Mouse (Mus musculus) c-Kit-negative CD71-positive TER-119-positive erythroid progenitor cells, embryonic 14.5 days (primary cell): ENCODE data around the gene Ilkap.

Source experiments
- DNase-seq: peaks from one replicate; pipeline ENCODE4 v3.0.0-alpha.2; 2013; ENCODE audit warnings: low read depth, low spot score

The Ilkap gene

DNA sequence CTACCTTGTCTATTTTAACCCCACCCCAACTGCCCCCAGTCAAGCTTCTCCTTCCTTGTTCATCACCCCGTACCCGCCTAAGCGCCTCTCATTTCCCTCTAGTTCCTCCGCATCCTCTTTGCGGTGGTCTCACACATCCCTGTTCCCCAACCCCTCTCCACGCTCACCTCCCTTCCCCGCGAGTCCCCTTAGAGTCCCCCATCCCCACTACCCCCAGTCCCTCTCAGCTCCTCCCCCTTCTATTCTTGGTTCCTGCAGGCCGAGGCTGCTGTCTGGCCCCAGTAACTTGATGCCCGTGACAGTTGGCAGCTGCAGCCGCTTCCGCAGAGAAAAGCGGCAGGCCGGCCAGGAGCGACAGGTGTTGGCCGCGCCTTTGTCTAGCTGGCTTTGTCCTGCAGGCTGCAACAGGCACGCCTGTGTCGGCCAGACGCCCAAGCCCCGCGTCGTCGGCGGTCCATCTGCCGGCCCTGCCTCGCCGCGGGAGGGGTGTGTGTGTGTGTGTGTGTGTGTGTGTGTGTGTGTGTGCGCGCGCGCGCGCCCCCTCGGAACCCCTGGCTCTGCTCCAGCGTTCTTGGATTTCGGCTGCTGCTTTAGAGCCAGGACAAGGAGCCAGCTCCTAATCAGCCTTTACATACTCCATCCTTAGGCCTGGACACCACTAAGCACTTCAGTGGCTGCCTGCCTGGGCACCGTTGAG lies 15.4 kb upstream of the Ilkap start, which contains the start of gene Hes6:
Hes6 (minus strand) TSS at position 141 of the 697 bp plus-strand sequence.
- no peak for DNase-seq

GRCm38 (mm10) chr1:91413536-91413897 lies 14.9 kb upstream of the Ilkap start:
- DNase-seq, result no peak

DNA sequence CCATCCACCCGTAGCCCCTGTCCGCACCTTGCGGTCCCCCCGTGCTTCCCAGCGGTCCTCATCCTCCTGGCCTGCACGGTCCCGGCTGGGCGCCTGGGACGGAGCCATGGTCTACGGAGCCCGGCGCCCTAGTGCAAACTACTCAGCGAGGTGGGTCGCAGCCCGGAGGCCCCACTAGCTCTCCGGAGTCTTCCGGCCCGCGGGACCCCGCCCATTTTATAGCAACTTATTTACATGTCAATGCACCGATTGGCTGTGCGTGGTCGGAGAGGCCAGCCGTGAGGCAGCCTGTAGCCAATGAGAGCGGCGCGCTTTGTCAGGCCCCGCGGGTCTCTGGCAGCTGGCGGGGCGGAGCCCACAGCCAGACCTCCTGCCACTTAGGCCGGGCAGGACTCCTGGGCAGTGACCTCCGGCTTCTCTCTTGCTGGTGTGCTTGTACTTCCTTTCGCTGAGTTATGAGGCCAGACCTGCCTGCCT lies 14.5 kb upstream of the Ilkap start:
- DNase-seq, result peak; percentile 40

DNA sequence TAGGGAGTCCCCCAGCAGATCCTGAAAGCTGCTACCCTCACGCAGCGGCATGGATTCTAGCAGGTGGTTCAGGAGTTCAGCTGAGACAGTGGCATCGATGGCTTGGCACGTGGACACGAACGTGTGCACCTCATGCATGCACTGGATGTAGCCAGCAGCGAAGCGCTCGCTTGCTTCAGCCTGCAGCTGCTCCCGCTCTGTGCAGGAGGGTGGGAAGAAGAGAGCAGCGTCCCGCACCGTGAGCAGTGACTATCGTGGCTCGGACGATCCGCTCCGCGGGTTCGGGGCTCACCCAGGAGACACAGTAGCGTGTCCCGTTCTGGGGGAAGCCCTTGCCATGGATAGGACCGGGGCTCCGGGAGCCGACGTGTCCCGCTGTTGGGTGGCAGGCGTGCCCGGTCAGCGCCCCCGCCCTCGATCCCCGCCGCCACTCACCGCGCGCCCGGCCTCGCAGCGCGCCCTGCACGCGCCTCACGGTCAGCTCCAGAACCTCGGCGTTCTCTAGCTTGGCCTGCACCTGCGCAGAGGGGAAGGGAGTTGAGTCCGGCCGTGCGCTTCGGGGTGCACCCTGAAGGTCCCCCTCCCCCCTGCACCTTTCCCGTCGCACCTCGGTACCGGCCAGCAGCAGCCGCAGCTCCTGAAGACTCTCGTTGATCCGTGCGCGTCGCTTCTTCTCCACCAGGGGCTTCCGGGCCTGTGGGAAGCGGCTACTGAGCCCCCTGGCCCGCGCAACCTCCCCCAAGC lies 13.8 kb upstream of the Ilkap start:
- no peak for DNase-seq

GRCm38 (mm10) chr1:91411631-91412285 lies 13.1 kb upstream of the Ilkap start:
- DNase-seq, result no peak

GRCm38 (mm10) chr1:91407819-91408218 lies 9.2 kb upstream of the Ilkap start:
- DNase-seq, result no peak

GRCm38 (mm10) chr1:91405406-91406169 lies 7.0 kb upstream of the Ilkap start:
- DNase-seq, result no peak

GRCm38 (mm10) chr1:91404976-91405375 lies 6.4 kb upstream of the Ilkap start:
- DNase-seq, result no peak

DNA sequence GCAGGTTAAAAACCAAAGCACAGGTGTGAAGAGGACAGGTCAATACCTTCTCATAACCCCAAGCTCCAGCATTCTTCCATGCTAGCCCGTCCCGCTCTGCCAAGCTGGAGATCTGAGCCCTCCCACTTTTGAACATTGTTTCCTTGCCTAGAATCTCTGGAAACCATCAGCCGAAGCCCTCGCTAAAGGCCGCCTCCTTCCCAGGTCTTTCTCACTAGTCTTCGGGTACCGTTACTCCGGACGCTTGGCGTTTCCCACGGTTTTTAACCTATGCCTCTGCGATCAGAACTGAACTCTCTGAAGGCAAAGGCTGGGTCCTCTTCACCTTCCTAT lies 722 bp downstream of the Ilkap start:
- peak; percentile 33 for DNase-seq

DNA sequence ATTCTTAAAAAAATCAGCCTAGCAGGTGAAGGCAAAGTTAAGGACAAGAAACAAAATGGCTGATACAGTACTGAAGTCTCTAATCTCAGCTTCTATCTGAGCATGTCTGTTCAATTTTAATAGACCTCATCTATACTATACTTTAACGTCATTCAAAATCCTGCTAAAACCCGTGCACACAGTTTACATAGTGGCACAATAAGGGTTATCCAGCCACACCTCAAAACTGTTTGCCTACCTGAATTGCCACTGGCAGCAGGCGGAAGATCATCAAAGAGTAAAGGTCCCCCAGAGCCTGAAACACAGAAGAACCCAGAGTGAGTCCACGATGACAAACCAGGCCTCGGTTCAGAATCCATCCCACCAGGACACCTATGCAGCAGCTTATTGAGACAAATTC lies 8.2 kb downstream of the Ilkap start:
- DNase-seq, result no peak

DNA sequence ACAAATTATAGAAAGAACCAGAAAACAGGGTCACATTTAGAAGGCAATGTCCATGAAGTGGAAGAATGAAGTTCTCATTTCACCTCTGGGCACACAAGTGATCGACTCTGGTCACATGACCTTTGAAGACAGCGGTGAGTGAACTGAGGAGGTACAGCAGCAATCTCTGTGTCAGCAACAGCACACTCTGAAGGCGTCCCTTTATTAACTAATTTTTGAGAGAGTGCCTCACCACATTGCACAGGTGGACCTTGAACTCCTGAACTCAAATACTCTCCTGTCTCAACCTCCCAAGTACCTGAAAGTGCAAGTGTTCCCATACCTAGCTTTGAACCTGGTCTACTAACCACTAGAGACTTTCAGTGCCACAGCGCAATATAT lies 17.5 kb downstream of the Ilkap start:
- no peak for DNase-seq

- peak; percentile 69 for DNase-seq
Measured at GRCm38 (mm10) chr1:91380453-91381090, 18.0 kb downstream of the Ilkap start.

- DNase-seq, result peak; percentile 68
Measured at GRCm38 (mm10) chr1:91373414-91373835, 25.2 kb downstream of the Ilkap start.

DNA sequence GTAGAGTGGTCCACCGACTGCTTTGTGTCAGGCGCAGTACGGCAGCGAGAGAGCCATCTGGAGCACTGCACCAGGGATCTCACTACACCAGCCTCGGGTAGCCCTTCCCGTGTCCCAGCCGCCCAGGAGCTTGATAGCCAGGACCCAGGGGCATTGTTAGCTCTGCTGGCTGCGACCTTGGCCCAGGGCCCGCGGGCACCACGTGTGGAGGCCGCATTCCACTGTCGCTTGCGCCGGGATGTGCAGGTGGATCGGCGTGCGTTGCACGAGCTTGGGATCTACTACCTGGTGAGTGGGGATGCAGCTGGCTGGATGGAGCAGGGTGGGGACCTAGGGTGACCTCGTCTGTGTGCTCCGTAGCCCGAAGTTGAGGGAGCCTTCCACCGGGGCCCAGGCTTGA lies 28.6 kb downstream of the Ilkap start:
- DNase-seq, result no peak

DNA sequence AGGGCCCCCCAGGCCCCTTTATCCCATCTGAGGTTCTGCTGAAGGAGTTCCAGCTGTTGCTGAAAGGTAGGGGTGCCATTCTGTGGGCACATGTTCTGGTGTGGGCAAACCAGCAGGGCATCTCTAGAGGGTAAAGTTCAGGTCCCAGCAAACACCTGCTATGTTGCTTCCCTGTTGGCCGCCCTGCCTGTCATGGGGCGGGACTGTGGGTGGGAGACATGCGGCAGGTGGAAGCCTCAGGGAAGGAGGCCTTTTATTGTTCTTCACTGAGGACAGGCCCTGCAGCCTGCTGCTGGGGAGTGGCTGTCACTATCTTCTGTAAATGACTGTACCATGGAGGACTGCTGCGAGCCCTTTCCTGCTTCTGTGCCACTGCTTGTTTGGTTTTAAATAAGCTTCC lies 29.2 kb downstream of the Ilkap start:
- DNase-seq, result no peak

DNA sequence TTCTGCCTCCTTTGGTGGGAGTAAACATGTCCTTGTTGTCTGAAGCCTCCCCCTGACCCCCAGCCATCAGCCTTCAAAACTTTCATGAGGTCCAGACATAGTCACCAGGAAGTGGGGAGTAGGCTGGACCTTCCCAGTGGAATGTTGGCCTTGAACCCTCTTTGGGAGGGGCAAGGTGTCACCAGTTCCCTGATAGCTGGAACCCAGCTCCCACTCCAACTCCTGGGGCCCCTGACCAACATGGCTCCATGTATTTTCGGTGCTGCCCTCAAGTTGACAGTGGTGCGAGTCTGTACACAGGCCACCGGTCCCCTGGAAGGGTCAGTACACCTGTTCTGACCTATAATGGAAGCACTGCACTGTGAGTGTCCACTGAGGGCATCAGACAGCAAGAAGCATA lies 31.3 kb downstream of the Ilkap start:
- no peak for DNase-seq

DNA sequence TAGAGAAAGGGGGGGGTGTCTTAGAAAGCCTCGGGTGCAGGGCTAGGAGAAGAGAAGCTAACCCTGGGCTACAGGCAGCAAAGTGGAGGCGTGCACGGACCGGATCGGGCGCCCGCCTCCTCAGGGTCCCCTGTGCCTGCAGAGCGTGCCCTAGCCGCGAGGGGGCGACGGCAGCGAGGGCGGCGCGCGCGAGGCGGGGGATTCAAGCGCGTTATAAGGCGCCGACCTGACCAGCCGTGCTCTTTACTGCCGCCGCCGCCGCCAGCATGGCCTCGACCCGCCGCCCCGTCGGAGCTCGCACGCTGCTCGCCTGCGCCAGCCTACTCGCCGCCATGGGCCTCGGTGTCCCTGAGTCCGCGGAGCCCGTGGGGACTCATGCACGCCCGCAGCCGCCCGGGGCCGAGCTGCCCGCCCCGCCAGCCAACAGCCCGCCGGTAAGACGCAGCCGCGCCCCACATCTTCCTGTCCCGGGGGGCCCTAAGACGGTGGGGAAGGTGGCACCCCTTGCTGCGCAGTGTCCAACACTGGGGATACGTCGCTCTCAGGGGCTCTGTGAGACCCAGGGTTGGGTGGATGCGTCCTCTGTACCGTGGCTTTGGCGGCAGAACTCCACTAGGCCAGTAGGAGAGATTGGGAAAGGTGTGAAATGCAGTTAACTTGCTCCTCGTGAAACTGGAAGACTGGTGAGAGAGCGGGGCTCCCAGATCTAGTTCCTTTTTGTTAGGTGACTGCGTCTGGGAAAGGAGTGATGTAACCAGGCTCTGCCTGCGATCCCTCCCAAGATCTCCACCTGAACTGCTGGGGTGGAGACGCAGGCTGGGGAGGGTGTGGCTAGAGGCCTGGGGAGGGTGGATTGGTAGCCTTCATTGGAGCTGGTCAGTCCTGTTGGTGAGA lies 32.2 kb downstream of the Ilkap start, which contains the start of gene Erfe:
Erfe (plus strand) TSS at position 216 of the 894 bp plus-strand sequence.
- peak; percentile 71 for DNase-seq

GRCm38 (mm10) chr1:91365816-91366214 lies 32.8 kb downstream of the Ilkap start:
- no peak for DNase-seq

GRCm38 (mm10) chr1:91364822-91365644 lies 33.6 kb downstream of the Ilkap start:
- no peak for DNase-seq
